Mouse (Mus musculus): ENCODE results near the gene Rspry1.

- TF ChIP-seq CTCF (IDR thresholded peaks at IDR 0.05; ENCODE audit: low read depth) (peak; percentile 39; the same call in 1 of the 2 replicates), EP300 (IDR thresholded peaks at IDR 0.05; ENCODE audit: low read depth) (no peak)
Observed at GRCm38 (mm10) chr8:94658031-94658430, 56.3 kb downstream of the Rspry1 start.

Data from liver, embryonic 14.5 days (tissue).